Mouse (Mus musculus) embryonic facial prominence, embryonic 13.5 days (tissue): Measurements from ENCODE around the gene Slc9a9. TPM values are rescaled to one million over a fixed set of nuclear protein-coding genes. Genes with fewer than 3 reads are reported as not detected.

ENCODE experiments used
- ATAC-seq: fragments of 200-750 bp; cut with Nextera tagmentation; 2 replicates; pipeline ENCODE4 v1.8.0; 2017; ENCODE audit warnings: low read depth; ENCODE audit not compliant: insufficient number of reproducible peaks, insufficient read depth, low FRiP score, low TSS enrichment
- H3K27ac ChIP-seq: fragments of 300-500 bp; sonication (generic); 2 replicates; pipeline ENCODE4 v1.5.1; 2015; ENCODE audit warnings: moderate library complexity, mild to moderate bottlenecking, inconsistent platforms
- H3K27me3 ChIP-seq: fragments of 300-500 bp; sonication (generic); 2 replicates; pipeline ENCODE4 v1.6.1; 2015; ENCODE audit warnings: mild to moderate bottlenecking, inconsistent platforms
- H3K36me3 ChIP-seq: fragments of 300-500 bp; sonication (generic); 2 replicates; pipeline ENCODE4 v1.6.1; 2015; ENCODE audit warnings: mild to moderate bottlenecking, inconsistent platforms
- H3K4me1 ChIP-seq: fragments of 300-500 bp; sonication (generic); 2 replicates; pipeline ENCODE4 v1.6.1; 2015; ENCODE audit warnings: inconsistent platforms
- H3K4me2 ChIP-seq: fragments of 300-500 bp; sonication (generic); 2 replicates; pipeline ENCODE4 v1.6.1; 2015; ENCODE audit warnings: moderate library complexity, mild to moderate bottlenecking, inconsistent platforms
- H3K4me3 ChIP-seq: fragments of 300-500 bp; sonication (generic); 2 replicates; pipeline ENCODE4 v1.5.1; 2015; ENCODE audit warnings: mild to moderate bottlenecking, inconsistent platforms
- H3K9ac ChIP-seq: fragments of 300-500 bp; sonication (generic); 2 replicates; pipeline ENCODE4 v1.6.1; 2015; ENCODE audit warnings: mild to moderate bottlenecking, inconsistent platforms
- H3K9me3 ChIP-seq: fragments of 300-500 bp; sonication (generic); 2 replicates; pipeline ENCODE4 v1.6.1; 2016; ENCODE audit warnings: inconsistent platforms
- WGBS: fragments of 180-500 bp; shearing (Covaris S2); methylation state at CpG from one replicate; pipeline ENCODE4 v1.1.7; 2015; ENCODE audit warnings: mixed read lengths; 5-methylcytosine and 5-hydroxymethylcytosine counted together
- polyA plus RNA-seq: library from polyadenylated mRNA; unstranded; fragments of >200 nt; fragmentation: Nextera tagmentation; extraction: Ambion mirVana; gene quantifications from 2 replicates; pipeline ENCODE4 v1.2.1, GENCODE M21; 2015

Gene Slc9a9
- polyA plus RNA-seq, 1 experiment from 2014 or later: 5.2 TPM

- H3K4me2 ChIP-seq: no peak overlapping the region
- no peaks in the 10 kb centered on the region for H3K9me3 ChIP-seq
- H3K9ac ChIP-seq: no peak overlapping the region
- H3K4me3 ChIP-seq: no peak overlapping the region
- no peaks in the 10 kb centered on the region for H3K4me1 ChIP-seq
- H3K36me3 ChIP-seq: no peaks in the 10 kb centered on the region
- H3K27ac ChIP-seq: no peak overlapping the region
- no peak for ATAC-seq
- 60% methylated on average over 2 of the region's 2 CpGs for WGBS
- H3K27me3 ChIP-seq: no peaks in the 10 kb centered on the region
These were observed 302.3 kb downstream of the Slc9a9 start for GRCm38 (mm10) chr9:94972021-94972420.

GRCm38 (mm10) chr9:94972693-94973092 is 303.0 kb downstream of the Slc9a9 start:
- WGBS: 89% methylated on average over 2 of the region's 2 CpGs
- Histone ChIP-seq H3K36me3 (no peaks in the 10 kb centered on the region), H3K4me1 (no peaks in the 10 kb centered on the region), H3K4me2 (no peak overlapping the region), H3K27ac (no peak overlapping the region), H3K9me3 (no peaks in the 10 kb centered on the region), H3K4me3 (no peak overlapping the region), H3K27me3 (no peaks in the 10 kb centered on the region), H3K9ac (no peak overlapping the region)
- no peak for ATAC-seq

GRCm38 (mm10) chr9:94976191-94976590 is 306.5 kb downstream of the Slc9a9 start:
- no peak for ATAC-seq
- H3K27me3 ChIP-seq: no peaks in the 10 kb centered on the region
- 93% methylated on average over 1 of the region's 1 CpGs for WGBS
- no peak overlapping the region for H3K4me3 ChIP-seq
- no peaks in the 10 kb centered on the region for H3K36me3 ChIP-seq
- H3K9me3 ChIP-seq: no peaks in the 10 kb centered on the region
- no peak overlapping the region for H3K9ac ChIP-seq
- no peak overlapping the region for H3K4me2 ChIP-seq
- no peaks in the 10 kb centered on the region for H3K4me1 ChIP-seq
- no peak overlapping the region for H3K27ac ChIP-seq

GRCm38 (mm10) chr9:94993575-94993974 is 323.9 kb downstream of the Slc9a9 start:
- ATAC-seq: no peak
- WGBS: 83% methylated on average over 4 of the region's 4 CpGs
- no peaks in the 10 kb centered on the region for H3K36me3 ChIP-seq
- H3K4me1 ChIP-seq: no peaks in the 10 kb centered on the region
- no peak overlapping the region for H3K4me2 ChIP-seq
- no peak overlapping the region for H3K4me3 ChIP-seq
- no peak overlapping the region for H3K27ac ChIP-seq
- H3K9ac ChIP-seq: no peak overlapping the region
- no peaks in the 10 kb centered on the region for H3K9me3 ChIP-seq
- H3K27me3 ChIP-seq: no peaks in the 10 kb centered on the region

GRCm38 (mm10) chr9:95020136-95020706 is 350.5 kb downstream of the Slc9a9 start:
- Histone ChIP-seq H3K9me3 (no peaks in the 10 kb centered on the region), H3K27me3 (no peaks in the 10 kb centered on the region), H3K9ac (no peak overlapping the region), H3K36me3 (no peaks in the 10 kb centered on the region), H3K4me3 (no peak overlapping the region), H3K27ac (no peak overlapping the region), H3K4me2 (no peak overlapping the region), H3K4me1 (no peaks in the 10 kb centered on the region)
- WGBS: 93% methylated on average over 12 of the region's 12 CpGs
- ATAC-seq: no peak

- H3K9me3 ChIP-seq: no peaks in the 10 kb centered on the region
- no peak overlapping the region for H3K4me2 ChIP-seq
- WGBS: 56% methylated on average over 3 of the region's 3 CpGs
- ATAC-seq: peak; percentile 74; the same call in 1 of the 2 replicates
- peaks cover 8% of the 10 kb centered on the region for H3K4me1 ChIP-seq
- peaks cover 30% of the 10 kb centered on the region for H3K27me3 ChIP-seq
- H3K27ac ChIP-seq: no peak overlapping the region
- H3K4me3 ChIP-seq: no peak overlapping the region
- no peak overlapping the region for H3K9ac ChIP-seq
- no peaks in the 10 kb centered on the region for H3K36me3 ChIP-seq
These were observed 364.6 kb downstream of the Slc9a9 start for GRCm38 (mm10) chr9:95034140-95034970.

- Histone ChIP-seq H3K27ac (no peak overlapping the region), H3K36me3 (no peaks in the 10 kb centered on the region), H3K4me3 (no peak overlapping the region), H3K4me2 (no peak overlapping the region), H3K9ac (no peak overlapping the region), H3K4me1 (peaks cover 8% of the 10 kb centered on the region), H3K9me3 (no peaks in the 10 kb centered on the region), H3K27me3 (peaks cover 34% of the 10 kb centered on the region)
- no peak for ATAC-seq
These were observed 366.5 kb downstream of the Slc9a9 start for GRCm38 (mm10) chr9:95036209-95036608.

- H3K9me3 ChIP-seq: no peaks in the 10 kb centered on the region
- no peaks in the 10 kb centered on the region for H3K36me3 ChIP-seq
- no peak overlapping the region for H3K4me2 ChIP-seq
- H3K4me3 ChIP-seq: no peak overlapping the region
- H3K9ac ChIP-seq: no peak overlapping the region
- H3K27me3 ChIP-seq: peaks cover 17% of the 10 kb centered on the region
- H3K27ac ChIP-seq: no peak overlapping the region
- WGBS: 63% methylated on average over 1 of the region's 1 CpGs
- no peak for ATAC-seq
- no peaks in the 10 kb centered on the region for H3K4me1 ChIP-seq
These were observed 372.7 kb downstream of the Slc9a9 start for GRCm38 (mm10) chr9:95042420-95042819.

- Histone ChIP-seq H3K9ac (no peak overlapping the region), H3K4me1 (no peaks in the 10 kb centered on the region), H3K4me3 (no peak overlapping the region), H3K9me3 (no peaks in the 10 kb centered on the region), H3K4me2 (no peak overlapping the region), H3K27me3 (no peaks in the 10 kb centered on the region), H3K36me3 (no peaks in the 10 kb centered on the region), H3K27ac (no peak overlapping the region)
- ATAC-seq: no peak
- WGBS: 81% methylated on average over 9 of the region's 9 CpGs
These were observed 382.5 kb downstream of the Slc9a9 start for GRCm38 (mm10) chr9:95052160-95052559.

- ATAC-seq: no peak
- Histone ChIP-seq H3K9me3 (no peaks in the 10 kb centered on the region), H3K9ac (no peak overlapping the region)
These were observed 383.5 kb downstream of the Slc9a9 start for GRCm38 (mm10) chr9:95053183-95053582.

GRCm38 (mm10) chr9:95055843-95056242 is 386.1 kb downstream of the Slc9a9 start:
- Histone ChIP-seq H3K27ac (no peak overlapping the region), H3K4me2 (no peak overlapping the region), H3K4me1 (no peaks in the 10 kb centered on the region), H3K27me3 (no peaks in the 10 kb centered on the region), H3K9ac (no peak overlapping the region), H3K9me3 (no peaks in the 10 kb centered on the region), H3K36me3 (no peaks in the 10 kb centered on the region), H3K4me3 (no peak overlapping the region)
- no peak for ATAC-seq
- 87% methylated on average over 4 of the region's 4 CpGs for WGBS

More at GRCm38 (mm10) chr9:95053183-95053582, 383.5 kb downstream of the Slc9a9 start:
- Histone ChIP-seq H3K27ac (no peak overlapping the region), H3K4me1 (no peaks in the 10 kb centered on the region), H3K4me3 (no peak overlapping the region), H3K27me3 (no peaks in the 10 kb centered on the region), H3K36me3 (no peaks in the 10 kb centered on the region), H3K4me2 (no peak overlapping the region)
- 75% methylated on average over 5 of the region's 5 CpGs for WGBS

- H3K4me2 ChIP-seq: no peak overlapping the region
- H3K36me3 ChIP-seq: no peaks in the 10 kb centered on the region
- H3K4me1 ChIP-seq: no peaks in the 10 kb centered on the region
- no peak overlapping the region for H3K27ac ChIP-seq
- 89% methylated on average over 4 of the region's 4 CpGs for WGBS
- H3K4me3 ChIP-seq: no peak overlapping the region
- no peaks in the 10 kb centered on the region for H3K9me3 ChIP-seq
- ATAC-seq: no peak
- no peaks in the 10 kb centered on the region for H3K27me3 ChIP-seq
- no peak overlapping the region for H3K9ac ChIP-seq
These were observed 391.0 kb downstream of the Slc9a9 start for GRCm38 (mm10) chr9:95060702-95061101.
